Mouse (Mus musculus): ENCODE results near the gene Ntm.

GRCm38 (mm10) chr9:29748070-29748469 is 214.9 kb downstream of the Ntm start:
- TF ChIP-seq POLR2A (IDR thresholded peaks at IDR 0.05; ENCODE audit: borderline replicate concordance, control insufficient read depth, low read depth, low read length) = no peak
- no peak for TF ChIP-seq CTCF (IDR thresholded peaks at IDR 0.05; ENCODE audit: control insufficient read depth, insufficient read depth, low read length)

Measured in bone marrow, adult 2 months (tissue).